Mouse (Mus musculus): ENCODE results near the gene Lrrn3.

Gene Lrrn3

DNA sequence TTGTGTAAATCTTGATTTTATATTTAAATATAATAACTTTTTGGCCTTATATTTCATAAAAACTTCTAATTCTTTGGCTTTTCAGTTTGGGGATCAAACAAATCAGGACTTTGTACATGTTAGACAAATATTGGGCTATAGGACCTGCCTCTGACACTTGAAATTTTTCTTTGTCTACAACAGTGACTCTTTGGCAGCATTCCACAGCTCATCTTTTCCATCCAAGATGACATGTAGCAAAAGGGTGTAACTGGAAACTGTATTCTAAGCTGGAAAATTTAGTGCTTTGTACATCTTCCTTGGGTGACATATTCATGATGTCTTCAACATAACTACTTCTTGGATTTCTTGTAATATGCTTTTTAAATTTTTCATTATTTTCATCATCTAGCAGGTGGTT, 57.4 kb downstream of the Lrrn3 start:
- no peak for DNase-seq (ENCODE audit: low spot score)

DNA sequence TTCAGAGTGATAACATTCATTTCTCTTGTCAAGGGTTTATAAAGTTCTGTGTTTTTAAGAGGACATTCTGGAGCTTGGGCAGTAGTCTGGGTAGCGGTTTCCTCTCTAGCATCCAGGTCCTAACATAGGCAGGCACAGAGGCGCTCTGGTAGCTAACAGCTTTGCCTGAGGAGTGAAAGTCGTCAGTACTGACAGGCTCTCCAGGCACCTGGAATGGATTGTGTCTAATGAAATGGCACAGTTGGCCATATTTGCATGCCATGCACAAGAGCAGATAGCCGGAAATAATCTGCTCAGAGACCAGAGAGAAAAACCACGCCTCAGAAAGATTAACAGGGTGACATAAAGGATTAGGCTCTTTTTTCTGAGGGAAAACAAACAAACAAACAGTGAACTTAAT, 58.8 kb downstream of the Lrrn3 start:
- no peak for DNase-seq (ENCODE audit: low spot score)

DNA sequence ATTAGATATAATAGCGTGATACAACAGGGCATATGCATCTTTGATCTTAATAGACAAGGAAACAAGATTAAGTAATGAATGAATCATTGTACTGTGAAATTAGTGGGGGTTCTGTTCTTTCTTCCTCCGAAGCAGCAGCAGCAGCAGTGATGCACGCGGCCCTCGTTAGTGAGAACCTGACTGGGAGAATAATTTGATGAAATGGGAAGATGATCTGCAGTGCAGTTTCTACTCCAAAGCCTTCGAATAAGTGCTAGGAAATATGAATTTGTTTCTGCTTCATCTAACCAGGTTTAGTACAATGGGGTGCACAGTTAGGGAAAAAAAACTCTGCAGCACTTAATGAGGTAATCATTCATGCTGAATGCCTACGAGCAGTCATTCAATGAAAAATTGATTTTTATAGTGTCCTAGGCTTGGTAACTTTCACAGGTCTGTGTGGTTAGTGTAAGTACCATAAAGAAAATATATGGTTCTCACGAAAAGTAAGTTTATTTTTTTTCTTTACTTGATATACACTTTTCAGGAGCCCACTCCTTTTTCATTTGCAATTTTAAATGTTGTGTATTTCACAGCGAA, 61.0 kb downstream of the Lrrn3 start:
- no peak for DNase-seq (ENCODE audit: low spot score)

DNA sequence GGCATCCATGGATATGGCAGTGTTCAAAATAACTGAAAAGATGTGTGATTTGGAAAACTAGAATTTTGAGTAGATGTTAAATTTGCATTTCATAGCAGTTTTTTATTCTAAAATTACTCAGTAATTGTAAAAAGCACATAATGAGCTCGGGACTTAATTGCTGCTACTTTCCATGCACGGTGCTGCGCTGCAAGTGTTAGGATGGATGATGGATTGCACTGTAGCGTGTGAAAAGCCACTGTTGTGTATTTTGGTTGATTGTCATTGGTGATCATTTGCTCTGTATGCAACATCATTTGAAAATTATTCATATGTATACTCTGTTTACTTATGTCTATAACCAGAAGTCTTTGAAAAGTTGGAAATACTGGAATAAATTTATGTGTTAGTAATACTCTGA, 68.3 kb downstream of the Lrrn3 start:
- DNase-seq (ENCODE audit: low spot score), result no peak

DNA sequence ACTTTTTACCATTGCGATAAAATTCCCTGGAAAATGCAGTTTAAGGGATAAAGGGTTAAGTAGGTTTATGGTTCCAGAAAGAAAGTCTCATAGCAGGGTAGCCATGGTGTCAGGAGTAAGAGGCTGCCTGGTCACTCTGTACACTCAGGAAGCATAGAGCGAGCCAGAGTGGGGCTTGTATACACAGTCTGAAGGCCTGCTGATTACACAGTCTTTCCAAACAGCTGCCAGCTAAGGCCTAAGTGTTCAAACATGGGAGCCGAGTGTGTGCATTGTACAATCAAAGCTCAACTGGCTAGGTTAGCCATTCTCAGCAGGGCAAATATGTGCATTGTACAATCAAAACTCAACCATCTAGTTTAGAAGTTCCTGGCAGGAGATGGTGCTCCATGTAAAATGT, 69.1 kb downstream of the Lrrn3 start:
- DNase-seq (ENCODE audit: low spot score), result peak; percentile 73

DNA sequence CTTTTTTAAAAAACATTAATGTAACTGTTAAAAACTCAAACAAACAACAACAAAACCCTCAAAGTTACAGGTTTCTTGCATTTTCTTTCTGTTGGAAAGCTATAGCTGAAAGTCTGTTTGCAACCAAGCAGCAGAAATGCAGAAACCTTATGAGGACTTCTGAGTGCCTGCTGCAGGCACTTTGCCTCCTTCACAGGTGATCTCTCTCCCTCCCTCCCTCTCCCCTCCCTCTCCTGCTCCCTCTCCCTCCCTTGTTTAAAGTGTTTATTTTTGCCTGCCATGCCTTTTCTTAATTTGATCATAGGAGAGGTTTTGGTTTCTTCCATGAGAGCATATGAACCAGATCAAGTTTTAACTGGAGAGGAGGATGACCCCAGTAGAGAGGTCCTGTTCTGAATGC, 69.6 kb downstream of the Lrrn3 start:
- DNase-seq (ENCODE audit: low spot score), result peak; percentile 1

DNA sequence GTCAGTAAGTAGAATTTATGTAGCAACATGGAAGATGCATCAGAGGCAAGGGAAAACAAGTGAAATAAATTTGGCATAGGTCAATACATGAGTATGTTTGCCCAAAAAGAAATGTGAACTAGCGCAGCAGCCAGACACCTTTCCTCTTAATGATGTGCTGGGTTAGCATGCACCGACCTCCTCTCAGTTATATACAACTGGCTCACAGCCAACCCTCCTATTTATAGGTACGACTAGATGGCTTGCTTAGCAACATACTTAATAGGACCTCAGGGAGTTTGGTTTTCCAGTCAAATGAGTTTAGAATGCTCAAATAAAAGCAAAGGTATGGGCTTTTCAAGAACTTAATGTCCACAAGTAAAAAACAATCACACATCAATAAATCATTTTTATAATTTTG, 76.8 kb downstream of the Lrrn3 start:
- DNase-seq (ENCODE audit: low spot score), result no peak

DNA sequence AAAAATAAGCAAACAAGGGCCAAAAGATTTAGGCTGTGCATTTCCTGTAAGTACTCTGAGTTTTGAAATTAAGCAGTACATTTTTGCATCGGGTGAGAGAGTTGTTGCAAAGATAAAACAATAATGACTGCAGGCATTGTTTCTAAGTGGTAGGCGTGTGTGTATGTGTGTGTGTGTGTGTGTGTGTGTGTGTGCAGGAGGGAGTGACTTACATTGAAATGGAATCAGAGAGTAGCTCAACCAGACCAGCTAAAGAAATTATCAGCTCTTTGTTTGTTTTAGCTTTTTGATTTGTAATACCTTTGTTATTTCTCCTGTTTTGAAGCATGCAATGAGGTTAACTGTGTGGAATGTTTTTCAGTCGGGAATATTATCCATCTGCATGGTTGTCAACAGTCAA, 84.3 kb downstream of the Lrrn3 start:
- DNase-seq (ENCODE audit: low spot score), result no peak
